Mouse (Mus musculus): Measurements from ENCODE around the gene Gja1. TPM values are rescaled to one million over a fixed set of nuclear protein-coding genes. Genes with fewer than 3 reads are reported as not detected.
"Not testable (repeated sequence)": the region's sequence is repeated elsewhere in the genome, so short reads cannot be mapped to it uniquely, and the experiment has no call there.

The Gja1 gene
- total and polyA plus RNA-seq, 2 experiments: 0.66 to 5.5 TPM

DNA sequence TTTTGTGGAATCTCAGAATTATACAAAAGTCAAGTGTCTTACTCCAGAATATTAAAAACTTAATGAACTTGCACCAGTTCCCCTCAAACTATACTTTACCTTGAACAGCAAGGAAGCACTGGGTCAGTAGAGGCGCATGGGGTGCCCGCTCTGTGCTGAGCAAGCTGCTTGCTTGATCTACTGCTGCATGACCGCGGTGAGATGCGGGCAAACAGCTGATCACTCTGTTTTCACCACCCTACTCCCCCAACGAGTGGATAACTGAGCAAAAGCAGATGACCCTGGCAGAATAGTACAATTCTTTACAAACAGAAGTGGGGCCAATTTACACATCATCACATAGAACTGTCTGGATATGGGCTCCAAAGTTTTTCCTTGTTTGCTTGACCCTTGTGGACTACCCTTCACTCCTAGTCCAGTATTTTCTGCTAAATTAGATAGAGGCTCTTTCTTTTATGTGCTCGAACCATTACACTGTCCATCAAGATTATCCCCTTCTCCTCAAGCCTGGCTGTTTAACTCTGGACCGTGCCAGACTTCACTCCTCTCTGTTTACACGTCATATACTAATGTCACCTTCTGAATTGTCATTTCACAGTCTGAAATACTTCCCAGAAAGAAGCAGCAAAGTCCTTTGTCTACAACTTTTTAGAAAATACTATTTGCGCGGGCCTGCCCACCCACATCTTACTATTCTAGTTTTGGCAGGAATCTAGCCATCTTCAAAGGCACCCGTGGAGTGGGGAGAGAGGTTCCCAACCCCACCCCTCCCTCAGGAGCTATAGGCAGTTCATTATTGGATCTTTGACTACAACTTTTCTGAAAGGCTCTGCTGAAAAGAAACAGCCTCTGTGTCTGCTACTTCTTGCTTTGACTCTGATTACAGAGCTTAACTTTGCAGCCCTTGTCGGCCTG is 8.3 kb downstream of the Gja1 start:
- no peak for DNase-seq (ENCODE audit: extremely low read depth, low read depth, low spot score)
- Histone ChIP-seq H3K27ac (replicated peaks; ENCODE audit: insufficient read depth, low read depth, low read length) (no peak overlapping the region), H3K36me3 (ENCODE audit: control insufficient read depth, insufficient read depth, low read length) (no peaks in the 10 kb centered on the region), H3K79me2 (ENCODE audit: control insufficient read depth, insufficient read depth, low read length) (no peaks in the 10 kb centered on the region), H3K9ac (ENCODE audit: low read depth, low read length) (no peak overlapping the region), H3K27me3 (ENCODE audit: control insufficient read depth, insufficient read depth, low read length) (no peaks in the 10 kb centered on the region), H3K4me1 (ENCODE audit: control insufficient read depth, insufficient read depth, low read length) (no peaks in the 10 kb centered on the region), H3K4me3 (ENCODE audit: insufficient read depth, low read depth, low read length) (no peak overlapping the region)
- TF ChIP-seq CTCF (IDR thresholded peaks at IDR 0.05; ENCODE audit: low read depth, low read length) (no peak), POLR2A (IDR thresholded peaks at IDR 0.05; ENCODE audit: extremely low read depth, insufficient read depth, low read length) (no peak)
- 81% methylated on average over 13 of the region's 13 CpGs for WGBS

DNA sequence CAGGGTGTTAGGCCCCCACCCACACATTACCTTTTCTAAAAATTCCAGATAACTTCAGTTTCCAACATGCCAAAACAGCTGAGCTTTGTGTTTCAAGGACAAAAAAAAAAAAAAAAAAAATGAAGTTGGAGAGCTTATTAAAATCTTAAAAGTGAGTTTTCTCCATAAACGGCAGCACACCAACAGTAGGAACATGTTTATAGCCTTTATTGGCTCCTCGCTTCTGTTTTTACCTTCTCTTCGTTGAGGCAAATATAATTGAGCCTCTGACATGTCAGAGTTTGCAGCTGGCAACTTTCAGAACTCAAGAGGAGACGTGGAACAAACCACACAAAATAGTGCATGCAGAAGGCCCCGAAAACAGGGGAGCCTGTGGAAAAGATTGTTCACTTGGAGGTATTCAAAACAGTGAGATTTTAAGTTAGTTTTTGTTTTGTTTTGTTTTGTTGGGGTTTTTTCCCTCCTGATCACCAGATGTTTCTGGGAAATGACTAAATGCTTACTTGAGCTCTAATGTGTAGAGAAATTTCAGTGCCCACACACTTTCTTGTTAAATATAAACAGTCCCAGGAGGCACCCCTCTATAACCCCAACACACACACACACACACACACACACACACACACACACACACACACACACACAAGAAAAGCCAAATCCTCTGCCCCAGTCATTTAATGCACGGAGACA is 16.1 kb downstream of the Gja1 start:
- DNase-seq (ENCODE audit: extremely low read depth, low read depth, low spot score): no peak
- TF ChIP-seq POLR2A (IDR thresholded peaks at IDR 0.05; ENCODE audit: extremely low read depth, insufficient read depth, low read length) (no peak), CTCF (IDR thresholded peaks at IDR 0.05; ENCODE audit: low read depth, low read length) (no peak)
- Histone ChIP-seq H3K36me3 (ENCODE audit: control insufficient read depth, insufficient read depth, low read length) (no peaks in the 10 kb centered on the region), H3K27me3 (ENCODE audit: control insufficient read depth, insufficient read depth, low read length) (no peaks in the 10 kb centered on the region), H3K79me2 (ENCODE audit: control insufficient read depth, insufficient read depth, low read length) (no peaks in the 10 kb centered on the region), H3K27ac (replicated peaks; ENCODE audit: insufficient read depth, low read depth, low read length) (no peak overlapping the region), H3K4me3 (ENCODE audit: insufficient read depth, low read depth, low read length) (no peak overlapping the region), H3K4me1 (ENCODE audit: control insufficient read depth, insufficient read depth, low read length) (no peaks in the 10 kb centered on the region), H3K9ac (ENCODE audit: low read depth, low read length) (no peak overlapping the region)
- WGBS: 81% methylated on average over 6 of the region's 6 CpGs

- not testable (repeated sequence) for DNase-seq (ENCODE audit: extremely low read depth, low read depth, low spot score); H3K27me3 ChIP-seq (ENCODE audit: control insufficient read depth, insufficient read depth, low read length)
These were observed 16.8 kb downstream of the Gja1 start for GRCm38 (mm10) chr10:56393815-56394417.

DNA sequence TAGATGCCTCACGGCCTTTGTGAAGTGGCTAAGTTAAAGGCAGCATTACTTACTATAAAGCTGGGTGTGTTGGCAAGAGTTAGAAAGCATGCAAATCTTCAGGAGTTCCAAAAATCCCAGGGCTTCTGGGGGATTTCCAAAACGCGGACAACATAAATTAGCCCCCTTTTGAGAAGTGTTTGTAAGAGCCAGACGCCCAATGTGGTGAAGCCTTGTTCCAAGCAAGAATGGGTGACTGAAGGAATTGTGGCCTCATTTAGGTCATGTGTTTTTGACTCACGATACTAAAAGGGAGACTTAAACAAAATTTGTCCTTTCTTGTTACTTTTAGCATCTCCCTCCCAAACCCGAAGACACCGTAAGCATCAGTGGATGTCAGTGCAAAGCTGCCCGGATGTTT is 20.7 kb downstream of the Gja1 start:
- 84% methylated on average over 8 of the region's 8 CpGs for WGBS
- Histone ChIP-seq H3K4me1 (ENCODE audit: control insufficient read depth, insufficient read depth, low read length) (no peaks in the 10 kb centered on the region), H3K9ac (ENCODE audit: low read depth, low read length) (no peak overlapping the region), H3K4me3 (ENCODE audit: insufficient read depth, low read depth, low read length) (no peak overlapping the region), H3K79me2 (ENCODE audit: control insufficient read depth, insufficient read depth, low read length) (no peaks in the 10 kb centered on the region), H3K27me3 (ENCODE audit: control insufficient read depth, insufficient read depth, low read length) (no peaks in the 10 kb centered on the region), H3K36me3 (ENCODE audit: control insufficient read depth, insufficient read depth, low read length) (no peaks in the 10 kb centered on the region), H3K27ac (replicated peaks; ENCODE audit: insufficient read depth, low read depth, low read length) (no peak overlapping the region)
- TF ChIP-seq CTCF (IDR thresholded peaks at IDR 0.05; ENCODE audit: low read depth, low read length): no peak
- DNase-seq (ENCODE audit: extremely low read depth, low read depth, low spot score): no peak

More at GRCm38 (mm10) chr10:56393815-56394417, 16.8 kb downstream of the Gja1 start:
- not testable (repeated sequence) for H3K4me1 ChIP-seq (ENCODE audit: control insufficient read depth, insufficient read depth, low read length); H3K36me3 ChIP-seq (ENCODE audit: control insufficient read depth, insufficient read depth, low read length); H3K27ac ChIP-seq (replicated peaks; ENCODE audit: insufficient read depth, low read depth, low read length); H3K9ac ChIP-seq (ENCODE audit: low read depth, low read length); H3K79me2 ChIP-seq (ENCODE audit: control insufficient read depth, insufficient read depth, low read length); H3K4me3 ChIP-seq (ENCODE audit: insufficient read depth, low read depth, low read length)
- 86% methylated on average over 7 of the region's 7 CpGs for WGBS

GRCm38 (mm10) chr10:56398310-56398709 is 21.2 kb downstream of the Gja1 start:
- H3K79me2 ChIP-seq (ENCODE audit: control insufficient read depth, insufficient read depth, low read length): no peaks in the 10 kb centered on the region
- H3K36me3 ChIP-seq (ENCODE audit: control insufficient read depth, insufficient read depth, low read length): no peaks in the 10 kb centered on the region
- H3K4me1 ChIP-seq (ENCODE audit: control insufficient read depth, insufficient read depth, low read length): no peaks in the 10 kb centered on the region
- H3K27me3 ChIP-seq (ENCODE audit: control insufficient read depth, insufficient read depth, low read length): no peaks in the 10 kb centered on the region
- no peak overlapping the region for H3K27ac ChIP-seq (replicated peaks; ENCODE audit: insufficient read depth, low read depth, low read length)
- TF ChIP-seq POLR2A (IDR thresholded peaks at IDR 0.05; ENCODE audit: extremely low read depth, insufficient read depth, low read length) (no peak), CTCF (IDR thresholded peaks at IDR 0.05; ENCODE audit: low read depth, low read length) (no peak)
- DNase-seq (ENCODE audit: extremely low read depth, low read depth, low spot score): no peak
- WGBS: 94% methylated on average over 2 of the region's 2 CpGs
- no peak overlapping the region for H3K9ac ChIP-seq (ENCODE audit: low read depth, low read length)
- H3K4me3 ChIP-seq (ENCODE audit: insufficient read depth, low read depth, low read length): no peak overlapping the region

DNA sequence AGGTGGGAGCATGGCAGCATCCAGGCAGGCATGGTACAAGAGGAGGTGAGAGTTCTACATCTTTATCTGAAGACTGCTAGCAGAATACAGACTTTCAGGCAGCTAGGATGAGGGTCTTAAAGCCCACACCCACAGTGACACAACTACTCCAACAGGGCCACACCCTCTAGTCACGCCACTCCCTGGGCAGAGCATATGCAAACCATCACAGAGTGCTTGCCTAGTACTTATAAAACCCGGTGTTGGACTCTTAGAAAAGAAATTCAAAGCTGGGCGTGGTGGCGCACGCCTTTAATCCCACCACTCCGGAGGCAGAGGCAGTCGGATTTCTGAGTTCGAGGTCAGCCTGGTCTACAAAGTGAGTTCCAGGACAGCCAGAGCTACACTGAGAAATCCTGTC is 24.3 kb downstream of the Gja1 start:
- H3K27me3 ChIP-seq (ENCODE audit: control insufficient read depth, insufficient read depth, low read length); H3K4me3 ChIP-seq (ENCODE audit: insufficient read depth, low read depth, low read length); H3K9ac ChIP-seq (ENCODE audit: low read depth, low read length); H3K4me1 ChIP-seq (ENCODE audit: control insufficient read depth, insufficient read depth, low read length); H3K27ac ChIP-seq (replicated peaks; ENCODE audit: insufficient read depth, low read depth, low read length); H3K79me2 ChIP-seq (ENCODE audit: control insufficient read depth, insufficient read depth, low read length); DNase-seq (ENCODE audit: extremely low read depth, low read depth, low spot score); H3K36me3 ChIP-seq (ENCODE audit: control insufficient read depth, insufficient read depth, low read length): not testable (repeated sequence)
- WGBS: 95% methylated on average over 8 of the region's 8 CpGs
